Mouse (Mus musculus) left cerebral cortex, adult 2 months (tissue): ENCODE results near the gene Cpa2. TPM values are rescaled to one million over a fixed set of nuclear protein-coding genes. Genes with fewer than 3 reads are reported as not detected.

Experiments
- DNase-seq, 2 experiments: peaks; one replicate each; pipeline ENCODE4 v3.0.0; 2021 to 2022; ENCODE audit warnings: low spot score in 2 of 2, mixed read lengths in 1 of 2; ENCODE audit errors: extremely low spot score in 1 of 2
- H3K27ac ChIP-seq: fragments of 200-600 bp; 2 replicates; pipeline ENCODE4 v1.8.1; 2022
- H3K4me3 ChIP-seq: fragments of 200-600 bp; 2 replicates; pipeline ENCODE4 v1.8.1; 2022
- CTCF ChIP-seq: fragments of 200-600 bp; IDR thresholded peaks from 2 replicates; pipeline ENCODE4 v1.8.1; 2022; ENCODE audit warnings: antibody characterized with exemption, mild to moderate bottlenecking, moderate library complexity
- intact Hi-C: fragments of 180-260 bp; cut with DNase I; formaldehyde crosslinking; loops from one replicate; pipeline ENCODE4 v1.15.1; 2025
- long read RNA-seq, 2 experiments: library from polyadenylated mRNA; stranded (forward); transcript quantifications; one replicate each; pipeline ENCODE4 v2.0.0; 2021; ENCODE audit warnings: borderline mapping rate in 2 of 2
- total RNA-seq, 2 experiments: library from RNA; stranded (reverse); gene quantifications; 2 replicates each; pipeline ENCODE4 v1.2.3; 2021

Cpa2 gene
- total RNA-seq: 1 to 10 TPM in 1 of 2 experiments, under 1 TPM in 1; 0.61 to 1.2 TPM
- long read RNA-seq, experiment 1: 0 reads
- long read RNA-seq, experiment 2, partial matches to known transcripts: 0 of 1 reads
- long read RNA-seq, experiment 2, other reads (novel, unspliced or antisense): 0 of 1 reads

DNA sequence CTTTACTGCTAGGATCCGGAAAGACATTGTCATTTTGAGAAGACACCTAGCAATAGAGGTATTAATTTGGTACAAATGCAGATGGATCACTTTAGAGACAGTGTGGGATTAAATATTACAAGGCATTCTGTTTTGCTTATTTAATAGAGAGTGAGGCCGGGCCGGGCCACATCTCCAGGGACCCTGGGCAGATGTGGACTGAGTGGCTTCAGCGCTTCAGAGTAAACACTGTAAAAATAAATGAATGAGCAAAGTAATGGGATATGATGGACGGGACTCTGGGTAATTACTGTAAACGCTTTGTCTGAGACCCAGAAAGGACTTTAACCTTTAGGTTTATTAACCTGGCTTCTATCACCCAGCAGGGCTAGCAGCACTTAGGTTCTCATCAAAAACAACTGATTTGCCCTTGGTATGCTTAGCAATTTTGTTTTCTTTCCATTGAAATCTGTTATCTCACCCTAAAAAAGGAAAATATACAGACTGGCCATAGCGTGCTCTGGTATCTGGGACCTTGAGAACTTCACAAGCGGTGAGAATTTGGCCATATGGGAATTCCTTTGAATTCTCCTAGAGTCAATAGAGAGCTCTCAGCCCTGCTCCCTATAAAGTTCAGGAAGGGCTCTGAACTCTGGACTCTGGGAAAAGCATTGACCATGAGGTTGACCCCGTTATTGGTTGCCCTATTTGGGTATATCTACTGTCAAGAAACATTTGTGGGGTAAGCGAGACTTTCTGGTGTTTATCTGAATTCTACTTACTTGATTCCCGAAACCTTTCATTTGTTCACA is at the start of gene Cpa2:
TSS of gene Cpa2 (plus strand) at position 574 of the 791 bp plus-strand sequence.
- no peak for TF ChIP-seq CTCF
- H3K27ac ChIP-seq: no peak within 1 kb of the TSS
- intact Hi-C loops: no loop called here
- no peak for DNase-seq
- no peak within 1 kb of the TSS for H3K4me3 ChIP-seq

DNA sequence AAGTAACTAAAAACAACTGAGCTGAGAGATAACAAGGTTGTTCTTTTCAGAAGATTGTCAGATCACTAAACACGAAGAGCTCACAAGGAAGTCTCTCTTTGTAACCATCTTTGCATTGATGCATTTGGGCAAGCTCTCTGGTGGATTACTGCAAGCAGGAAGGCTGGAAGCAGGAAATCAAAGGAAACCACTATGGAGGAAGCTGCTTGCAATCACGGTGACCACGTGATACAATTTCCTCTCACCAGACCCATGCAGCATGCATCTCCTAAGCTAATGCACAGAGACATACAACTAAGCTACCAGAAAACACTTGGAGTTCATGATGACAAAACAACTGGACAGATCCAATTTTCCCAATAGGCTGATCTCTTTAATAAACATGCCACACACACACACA is 42.3 kb upstream of the Cpa2 start:
- intact Hi-C loops: no loop called here
- Histone ChIP-seq H3K27ac (no peak overlapping the region), H3K4me3 (no peak overlapping the region)
- TF ChIP-seq CTCF: no peak
- no peak for DNase-seq

- Histone ChIP-seq H3K27ac (peak overlapping the region; percentile 94), H3K4me3 (peak overlapping the region; percentile 68)
- no peak for DNase-seq
- no peak for TF ChIP-seq CTCF
- intact Hi-C loops: loop anchor here (2.0 to 5.0 kb wide), 3 partner anchors 38 to 528 kb away; partner anchors contain the start of gene Klhdc10
These were observed 32.6 kb upstream of the Cpa2 start for GRCm38 (mm10) chr6:30508824-30509223.

- no peak for TF ChIP-seq CTCF
- H3K27ac ChIP-seq: peak within 1 kb of the TSS; percentile 94
- peak within 1 kb of the TSS; percentile 68 for H3K4me3 ChIP-seq
- intact Hi-C loops: loop anchor here (2.0 to 5.0 kb wide), 3 partner anchors 37 to 528 kb away; partner anchors contain the start of gene Klhdc10
- DNase-seq: peak; percentile 99
These were observed 31.8 kb upstream of the Cpa2 start, which contains the start of the genes Tmem209 and Ssmem1 for GRCm38 (mm10) chr6:30509265-30510239. Gene Tmem209 (minus strand): TSS chr6:30509783. Gene Ssmem1 (plus strand): TSS chr6:30509849.

DNA sequence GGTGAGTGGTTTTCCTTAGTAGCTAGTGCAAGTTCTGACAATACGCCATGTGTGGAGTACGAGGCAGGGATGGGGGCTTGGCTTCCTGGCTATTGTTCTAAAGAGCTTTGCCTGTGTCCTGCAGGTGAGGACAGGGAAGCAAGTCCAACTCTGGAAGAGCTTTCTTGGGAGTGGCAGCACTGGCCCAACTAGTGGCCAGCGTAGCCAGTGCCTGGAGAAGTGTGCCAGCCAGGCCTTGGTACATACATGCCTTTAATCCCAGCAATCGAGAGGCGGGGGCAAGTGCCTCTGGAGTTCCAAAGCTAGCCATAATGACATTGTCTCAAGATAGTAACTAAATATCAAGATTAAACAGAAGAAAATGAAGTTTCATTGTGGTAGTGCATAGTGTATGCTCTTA is 31.1 kb upstream of the Cpa2 start:
- TF ChIP-seq CTCF: no peak
- intact Hi-C loops: no loop called here
- DNase-seq: no peak
- Histone ChIP-seq H3K4me3 (peak overlapping the region; percentile 68; the same call in 1 of the 2 replicates), H3K27ac (peak overlapping the region; percentile 94)

DNA sequence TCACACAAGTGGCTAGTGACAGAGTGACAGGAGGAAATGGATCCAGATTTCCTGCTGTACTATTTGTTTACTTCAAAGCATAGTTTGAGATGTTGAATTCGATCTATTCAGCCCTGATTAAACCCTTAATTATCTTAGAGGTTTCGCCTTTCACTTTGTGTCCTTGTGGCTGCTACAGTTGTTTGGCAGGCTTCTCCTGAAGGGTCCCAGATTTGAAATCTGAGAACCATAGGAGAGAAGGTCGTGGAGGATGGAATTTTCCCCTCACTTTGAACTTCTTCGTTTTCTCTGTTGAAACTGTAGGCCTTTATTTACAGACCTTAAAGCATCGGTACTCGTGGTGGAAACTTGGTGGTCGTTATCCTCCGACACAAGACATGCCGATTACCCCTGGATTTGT is 27.1 kb upstream of the Cpa2 start:
- Histone ChIP-seq H3K4me3 (no peak overlapping the region), H3K27ac (no peak overlapping the region)
- intact Hi-C loops: no loop called here
- no peak for DNase-seq
- no peak for TF ChIP-seq CTCF

DNA sequence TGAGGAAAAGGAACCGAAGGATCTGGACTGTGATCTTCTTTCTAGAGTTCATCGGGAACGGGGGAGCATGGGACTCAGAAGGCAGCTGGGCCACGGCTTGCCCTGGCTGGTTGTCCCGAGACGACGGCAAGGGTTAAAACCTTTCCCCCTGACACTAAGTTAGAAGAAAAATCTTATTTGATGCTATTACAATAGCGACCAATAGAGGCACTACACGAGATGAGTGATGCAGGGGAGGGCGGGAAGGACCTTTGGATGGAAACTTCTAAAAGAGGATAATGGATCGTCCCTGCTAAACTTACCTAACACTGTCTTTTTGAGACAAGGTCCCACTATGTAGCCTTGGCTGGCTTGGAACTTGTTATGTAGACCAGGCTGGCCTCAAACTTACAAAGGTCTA is 21.0 kb upstream of the Cpa2 start:
- DNase-seq: no peak
- no peak overlapping the region for H3K4me3 ChIP-seq
- intact Hi-C loops: no loop called here
- peak; percentile 11 for TF ChIP-seq CTCF
- H3K27ac ChIP-seq: no peak overlapping the region

DNA sequence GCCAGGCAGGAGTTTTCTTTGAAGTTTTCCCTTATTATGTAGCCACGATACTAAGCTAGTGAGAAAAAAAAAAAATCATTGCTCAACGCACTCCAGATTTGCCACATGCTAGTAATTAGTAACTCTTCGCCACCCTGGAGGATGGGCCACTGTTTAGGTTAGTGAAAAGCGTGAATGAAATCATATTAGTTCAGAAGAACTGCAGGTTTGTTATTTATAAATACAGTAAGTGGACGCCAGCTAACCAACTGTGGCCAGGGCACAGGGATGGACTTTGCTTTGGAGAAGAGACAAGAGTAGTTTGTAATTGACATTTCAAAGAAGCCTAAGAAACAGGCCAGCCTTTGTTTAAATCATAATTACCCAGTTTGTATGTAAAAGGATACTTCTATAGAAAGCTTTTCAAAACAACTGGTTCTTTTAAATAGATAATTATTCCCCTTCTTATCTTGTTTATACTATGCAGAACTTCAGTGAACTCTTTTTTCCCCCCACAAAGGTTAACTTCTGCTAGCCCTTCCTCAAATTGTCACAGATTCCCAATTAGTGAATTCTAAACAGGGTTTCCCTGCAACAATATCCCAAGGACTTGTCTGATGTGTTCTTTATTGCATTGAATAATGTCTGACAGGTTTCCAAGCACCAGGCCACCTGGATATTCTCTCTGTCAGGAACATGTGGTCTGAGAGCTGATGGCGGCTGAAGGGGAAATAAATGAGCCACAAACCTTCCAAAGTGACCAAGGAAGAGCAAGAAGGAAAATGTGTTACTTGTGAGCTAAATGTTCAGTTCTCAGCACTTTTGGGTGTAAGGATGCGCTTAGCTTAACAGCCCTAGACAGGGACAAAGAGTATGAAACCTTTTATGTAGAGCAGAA is 15.7 kb upstream of the Cpa2 start:
- intact Hi-C loops: no loop called here
- TF ChIP-seq CTCF: no peak
- no peak for DNase-seq
- H3K4me3 ChIP-seq: no peak overlapping the region
- no peak overlapping the region for H3K27ac ChIP-seq

DNA sequence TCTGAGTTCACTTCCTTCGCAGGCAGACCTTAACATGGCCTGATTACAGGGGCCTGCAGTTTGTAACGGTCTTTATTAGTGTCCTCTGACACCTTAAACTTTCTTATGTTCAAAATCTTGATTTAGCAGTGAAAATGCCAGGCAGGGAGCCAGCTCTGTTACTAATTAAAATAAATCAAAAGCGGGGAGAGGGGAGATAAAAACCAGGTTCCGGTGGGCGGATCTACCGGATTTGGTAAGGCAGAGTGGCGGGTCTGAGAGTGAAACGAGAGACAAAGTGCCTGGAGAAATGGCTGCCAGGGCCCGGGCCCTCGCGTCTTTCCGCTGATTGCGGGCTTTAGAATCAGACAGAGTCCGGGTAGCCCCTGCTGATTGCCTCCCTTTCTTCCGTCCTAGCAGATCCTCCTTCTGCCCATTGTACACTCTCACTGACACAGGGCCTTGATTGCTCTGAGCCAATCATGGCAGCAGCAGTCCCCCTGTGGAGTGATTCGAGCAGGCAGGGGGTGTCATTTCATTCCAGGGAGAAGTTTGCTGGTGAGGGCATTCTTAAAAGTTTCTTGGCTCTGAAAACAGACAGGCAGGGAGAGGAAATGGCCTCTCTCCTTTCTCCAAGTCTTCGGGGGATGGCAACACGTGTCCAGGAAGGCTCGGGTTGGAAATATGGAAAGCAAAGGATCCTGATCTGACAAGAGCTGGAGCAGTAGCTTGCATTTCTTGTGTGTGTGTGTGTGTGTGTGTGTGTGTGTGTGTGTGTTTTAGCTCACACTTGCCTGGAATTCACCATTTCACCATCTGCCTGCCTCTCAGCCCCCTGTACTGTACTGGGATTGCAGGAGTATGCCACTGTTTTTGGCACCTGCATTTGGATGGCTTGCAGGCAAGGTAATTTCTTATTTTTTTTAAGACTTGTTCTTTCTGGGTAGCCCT is 14.5 kb upstream of the Cpa2 start:
- intact Hi-C loops: no loop called here
- no peak for DNase-seq
- no peak for TF ChIP-seq CTCF
- Histone ChIP-seq H3K4me3 (no peak overlapping the region), H3K27ac (no peak overlapping the region)

DNA sequence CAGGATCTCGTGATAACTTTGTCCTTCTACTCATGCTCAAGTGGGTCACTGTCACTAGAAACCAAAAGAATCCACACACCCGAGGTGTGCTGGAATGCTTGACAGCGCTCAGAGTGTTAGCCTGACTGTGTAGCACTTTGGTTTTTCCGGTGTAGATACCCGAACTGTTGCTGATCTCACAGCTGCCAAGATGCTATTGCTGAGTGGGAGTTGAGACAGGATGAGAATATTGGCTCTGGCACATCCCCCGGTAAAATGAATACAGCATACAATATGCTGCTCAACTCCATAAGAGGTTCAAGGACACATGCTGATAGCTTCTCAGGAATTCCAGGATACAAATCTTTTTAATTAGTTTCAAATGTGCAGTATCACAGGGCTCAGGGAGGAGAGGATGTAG is 12.6 kb upstream of the Cpa2 start:
- Histone ChIP-seq H3K27ac (no peak overlapping the region), H3K4me3 (no peak overlapping the region)
- DNase-seq: no peak
- intact Hi-C loops: no loop called here
- no peak for TF ChIP-seq CTCF
